Mouse (Mus musculus) intestine, embryonic 14.5 days (tissue): ENCODE data around the gene Slc2a3. TPM values are rescaled to one million over a fixed set of nuclear protein-coding genes. Genes with fewer than 3 reads are reported as not detected.
"Not testable (repeated sequence)": the region's sequence is repeated elsewhere in the genome, so short reads cannot be mapped to it uniquely, and the experiment has no call there.

ENCODE experiments used
- ATAC-seq: fragments of 200-750 bp; cut with Nextera tagmentation; replicated peaks from 2 replicates; pipeline ENCODE4 v1.8.0; 2017; ENCODE audit warnings: low read depth, moderate number of reproducible peaks, moderate TSS enrichment, moderate library complexity; ENCODE audit not compliant: low FRiP score, low TSS enrichment
- DNase-seq: peaks from one replicate; pipeline ENCODE4 v3.0.0-alpha.2; 2018; ENCODE audit warnings: low spot score
- H3K27ac ChIP-seq: fragments of 300-500 bp; sonication (generic); 2 replicates; pipeline ENCODE4 v1.5.1; 2014; ENCODE audit warnings: low read depth, mild to moderate bottlenecking, control low read depth
- H3K27me3 ChIP-seq: fragments of 300-500 bp; sonication (generic); replicated peaks from 2 replicates; pipeline ENCODE4 v1.6.1; 2014; ENCODE audit warnings: low read length, control low read depth; ENCODE audit not compliant: control insufficient read depth, insufficient read depth
- H3K36me3 ChIP-seq: fragments of 300-500 bp; sonication (generic); 2 replicates; pipeline ENCODE4 v1.6.1; 2014; ENCODE audit warnings: low read length, control low read depth; ENCODE audit not compliant: control insufficient read depth, insufficient read depth
- H3K4me1 ChIP-seq: fragments of 300-500 bp; sonication (generic); replicated peaks from 2 replicates; pipeline ENCODE4 v1.6.1; 2014; ENCODE audit warnings: low read length, control low read depth, mixed read lengths; ENCODE audit not compliant: control insufficient read depth, insufficient read depth
- H3K4me2 ChIP-seq: fragments of 300-500 bp; sonication (generic); 2 replicates; pipeline ENCODE4 v1.6.1; 2014; ENCODE audit warnings: low read length
- H3K4me3 ChIP-seq: fragments of 300-500 bp; sonication (generic); 2 replicates; pipeline ENCODE4 v1.5.1; 2014; ENCODE audit warnings: low read depth, low read length, control low read depth, mixed read lengths
- H3K9ac ChIP-seq: fragments of 300-500 bp; sonication (generic); 2 replicates; pipeline ENCODE4 v1.6.1; 2014; ENCODE audit warnings: mild to moderate bottlenecking, low read length
- H3K9me3 ChIP-seq: fragments of 300-500 bp; sonication (generic); 2 replicates; pipeline ENCODE4 v1.6.1; 2016; ENCODE audit warnings: low read length, control low read depth; ENCODE audit not compliant: control insufficient read depth
- WGBS: fragments of 180-500 bp; shearing (Covaris S2); extraction: QIAGEN DNeasy Blood & Tissue Kit; methylation state at CpG from one replicate; pipeline ENCODE4 v1.1.7; 2014; 5-methylcytosine and 5-hydroxymethylcytosine counted together
- polyA plus RNA-seq: library from polyadenylated mRNA; unstranded; fragments of >200 nt; fragmentation: Nextera tagmentation; extraction: Ambion mirVana; gene quantifications from 2 replicates; pipeline ENCODE4 v1.2.1, GENCODE M21; 2014

Gene Slc2a3
- polyA plus RNA-seq, 1 experiment from 2014 or later: 17.6 TPM

GRCm38 (mm10) chr6:122770760-122771315, 30.6 kb downstream of the Slc2a3 start:
- Histone ChIP-seq H3K27ac (no peak overlapping the region), H3K27me3 (no peaks in the 10 kb centered on the region), H3K4me3 (no peak overlapping the region), H3K4me1 (peaks cover 3% of the 10 kb centered on the region; the same call in 1 of the 2 replicates), H3K9ac (no peak overlapping the region), H3K36me3 (no peaks in the 10 kb centered on the region), H3K4me2 (no peak overlapping the region), H3K9me3 (no peaks in the 10 kb centered on the region)
- no peak for ATAC-seq
- no peak for DNase-seq
- 81% methylated on average over 11 of the region's 11 CpGs for WGBS

GRCm38 (mm10) chr6:122769771-122770759, 31.4 kb downstream of the Slc2a3 start:
- Histone ChIP-seq H3K4me1 (peaks cover 7% of the 10 kb centered on the region; the same call in 1 of the 2 replicates), H3K27ac (no peak overlapping the region), H3K4me3 (no peak overlapping the region), H3K9ac (no peak overlapping the region), H3K36me3 (no peaks in the 10 kb centered on the region), H3K4me2 (no peak overlapping the region), H3K27me3 (no peaks in the 10 kb centered on the region; the same call in 1 of the 2 replicates), H3K9me3 (no peaks in the 10 kb centered on the region)
- no peak for ATAC-seq
- no peak for DNase-seq
- WGBS: 63% methylated on average over 10 of the region's 10 CpGs

GRCm38 (mm10) chr6:122768256-122768655, 33.2 kb downstream of the Slc2a3 start:
- ATAC-seq: no peak
- WGBS: 73% methylated on average over 5 of the region's 5 CpGs
- no peaks in the 10 kb centered on the region for H3K36me3 ChIP-seq

GRCm38 (mm10) chr6:122767012-122767411, 34.4 kb downstream of the Slc2a3 start:
- H3K9me3 ChIP-seq, H3K4me2 ChIP-seq, H3K4me3 ChIP-seq, ATAC-seq, DNase-seq, H3K27me3 ChIP-seq, H3K36me3 ChIP-seq, H3K27ac ChIP-seq, H3K9ac ChIP-seq: not testable (repeated sequence)
- 54% methylated on average over 3 of the region's 3 CpGs for WGBS
- H3K4me1 ChIP-seq: peaks cover 11% of the 10 kb centered on the region; the same call in 1 of the 2 replicates

More at GRCm38 (mm10) chr6:122768256-122768655, 33.2 kb downstream of the Slc2a3 start:
- peaks cover 11% of the 10 kb centered on the region; the same call in 1 of the 2 replicates for H3K4me1 ChIP-seq
- no peaks in the 10 kb centered on the region for H3K9me3 ChIP-seq
- H3K4me3 ChIP-seq: no peak overlapping the region
- DNase-seq: no peak
- H3K27me3 ChIP-seq: no peaks in the 10 kb centered on the region; the same call in 1 of the 2 replicates
- no peak overlapping the region for H3K27ac ChIP-seq
- no peak overlapping the region for H3K4me2 ChIP-seq
- H3K9ac ChIP-seq: no peak overlapping the region

- WGBS: 17% methylated on average over 5 of the region's 5 CpGs
- Histone ChIP-seq H3K9ac (no peak overlapping the region), H3K4me1 (peaks cover 11% of the 10 kb centered on the region; the same call in 1 of the 2 replicates), H3K27ac (no peak overlapping the region), H3K4me3 (no peak overlapping the region), H3K9me3 (no peaks in the 10 kb centered on the region), H3K36me3 (no peaks in the 10 kb centered on the region), H3K4me2 (no peak overlapping the region), H3K27me3 (peaks cover 2% of the 10 kb centered on the region; the same call in 1 of the 2 replicates)
- DNase-seq (no peak), ATAC-seq (no peak)
Observed at GRCm38 (mm10) chr6:122766145-122766968, 35.1 kb downstream of the Slc2a3 start.

GRCm38 (mm10) chr6:122765298-122765956, 36.0 kb downstream of the Slc2a3 start:
- peaks cover 11% of the 10 kb centered on the region; the same call in 1 of the 2 replicates for H3K4me1 ChIP-seq
- H3K27me3 ChIP-seq: peaks cover 2% of the 10 kb centered on the region; the same call in 1 of the 2 replicates
- peak overlapping the region; percentile 92 for H3K4me2 ChIP-seq
- peak overlapping the region; percentile 38 for H3K9ac ChIP-seq
- peak overlapping the region; percentile 49 for H3K4me3 ChIP-seq
- H3K36me3 ChIP-seq: no peaks in the 10 kb centered on the region
- ATAC-seq: no peak
- no peaks in the 10 kb centered on the region for H3K9me3 ChIP-seq
- H3K27ac ChIP-seq: peak overlapping the region; percentile 22; the same call in 1 of the 2 replicates
- whole genome bisulfite sequencing: 14% methylated on average over 9 of the region's 9 CpGs
- DNase-seq: no peak

GRCm38 (mm10) chr6:122764446-122765297, 36.8 kb downstream of the Slc2a3 start:
- Histone ChIP-seq H3K27me3 (peaks cover 2% of the 10 kb centered on the region; the same call in 1 of the 2 replicates), H3K9ac (peak overlapping the region; percentile 38), H3K27ac (peak overlapping the region; percentile 22; the same call in 1 of the 2 replicates), H3K9me3 (no peaks in the 10 kb centered on the region), H3K4me3 (peak overlapping the region; percentile 49), H3K36me3 (no peaks in the 10 kb centered on the region), H3K4me2 (peak overlapping the region; percentile 92), H3K4me1 (peaks cover 11% of the 10 kb centered on the region; the same call in 1 of the 2 replicates)
- under 1% methylated on average over 56 of the region's 56 CpGs for WGBS
- DNase-seq (peak; percentile 69), ATAC-seq (peak; percentile 68)
